Mouse (Mus musculus) CH12.LX (cell line): ENCODE measurements around the gene Tmem170.

ENCODE experiments used
- CTCF ChIP-seq, 2 experiments: IDR thresholded peaks in 1 of 2; conservative IDR thresholded peaks in 1 of 2; 2 replicates each; pipeline ENCODE4 v1.5.1; 2011 to 2012; ENCODE audit warnings: low read depth in 2 of 2, low read length in 2 of 2, improper control_type of control experiment in 1 of 2, inconsistent platforms in 1 of 2, mild to moderate bottlenecking in 1 of 2, moderate library complexity in 1 of 2
- EP300 ChIP-seq: IDR thresholded peaks from 2 replicates; pipeline ENCODE4 v1.6.1; 2011; ENCODE audit warnings: low read length, improper control_type of control experiment
- NELFE ChIP-seq: IDR thresholded peaks from 2 replicates; pipeline ENCODE4 v1.6.1; 2011; ENCODE audit warnings: low read depth, low read length, improper control_type of control experiment
- POLR2A ChIP-seq: IDR thresholded peaks from 2 replicates; pipeline ENCODE4 v1.6.1; 2011; ENCODE audit warnings: low read depth, mild to moderate bottlenecking, improper control_type of control experiment, low read length
- RAD21 ChIP-seq: IDR thresholded peaks from 2 replicates; pipeline ENCODE4 v1.6.1; 2011; ENCODE audit warnings: low read depth, mild to moderate bottlenecking, low read length, improper control_type of control experiment, moderate library complexity
- TCF12 ChIP-seq: IDR thresholded peaks from 2 replicates; pipeline ENCODE4 v1.6.1; 2014; ENCODE audit warnings: low read depth, mild to moderate bottlenecking, inconsistent platforms, low read length, improper control_type of control experiment
- USF2 ChIP-seq: conservative IDR thresholded peaks from 2 replicates; pipeline ENCODE4 v1.6.1; 2011; ENCODE audit warnings: low read depth, low read length, improper control_type of control experiment
- ZKSCAN1 ChIP-seq: IDR thresholded peaks from 2 replicates; pipeline ENCODE4 v1.6.1; 2012; ENCODE audit warnings: low read depth, inconsistent platforms, low read length, improper control_type of control experiment, borderline replicate concordance

- TF ChIP-seq TCF12 (no peak), CTCF (conservative IDR thresholded peaks at IDR 0.05 in 1 of 2, IDR thresholded peaks at IDR 0.05 in 1 of 2; ENCODE audit: low read depth in 2 of 2, low read length in 2 of 2) (no peak), POLR2A (no peak), RAD21 (no peak), NELFE (no peak), ZKSCAN1 (no peak), USF2 (no peak), EP300 (no peak)
Observed at GRCm38 (mm10) chr8:111863280-111863679, 13.3 kb downstream of the Tmem170 start.
